Mouse (Mus musculus) cerebellum, adult 2 months (tissue): ENCODE measurements at regions not wholly inside any gene's neighbourhood (a gene's known extent, or its start where the extent isn't known, plus 50 kb on each side); places are given as distances from the start of the nearest gene placed in this dataset.
A peak's percentile ranks its signal among the peaks of the same experiment; 100 is the strongest.
"Not testable (repeated sequence)": the region's sequence is repeated elsewhere in the genome, so short reads cannot be mapped to it uniquely, and the experiment has no call there.

Experiments
- DNase-seq, 2 experiments: peaks; one replicate each; pipeline ENCODE4 v3.0.0; 2021
- H3K27ac ChIP-seq: fragments of 200-500 bp; 2 replicates; pipeline ENCODE4 v1.5.1; 2012; ENCODE audit warnings: low read length, control low read depth, inconsistent platforms; ENCODE audit not compliant: insufficient read depth
- H3K27me3 ChIP-seq: fragments of 200-500 bp; 2 replicates; pipeline ENCODE4 v1.6.1; 2012; ENCODE audit warnings: inconsistent platforms, mild to moderate bottlenecking, low read length, moderate library complexity; ENCODE audit not compliant: control insufficient read depth, insufficient read depth
- H3K4me1 ChIP-seq: fragments of 200-500 bp; 2 replicates; pipeline ENCODE4 v1.6.1; 2011; ENCODE audit warnings: low read length; ENCODE audit not compliant: control insufficient read depth, insufficient read depth
- H3K4me3 ChIP-seq: fragments of 200-500 bp; replicated peaks from 2 replicates; pipeline ENCODE3; 2011; ENCODE audit warnings: mild to moderate bottlenecking, low read depth, low read length, control low read depth; ENCODE audit not compliant: insufficient read depth
- CTCF ChIP-seq: fragments of 200-500 bp; IDR thresholded peaks from 2 replicates; pipeline ENCODE4 v1.5.1; 2011; ENCODE audit warnings: low read depth, mild to moderate bottlenecking, control low read depth, low read length, moderate library complexity, borderline replicate concordance; ENCODE audit not compliant: insufficient read depth
- POLR2A ChIP-seq: fragments of 200-500 bp; IDR thresholded peaks from 2 replicates; pipeline ENCODE4 v1.6.1; 2011; ENCODE audit warnings: low read length, control low read depth, borderline replicate concordance; ENCODE audit not compliant: insufficient read depth
- WGBS: fragments of 180-500 bp; shearing (Covaris S2); methylation state at CpG from one replicate; pipeline ENCODE4 v1.1.7; 2018; 5-methylcytosine and 5-hydroxymethylcytosine counted together

DNA sequence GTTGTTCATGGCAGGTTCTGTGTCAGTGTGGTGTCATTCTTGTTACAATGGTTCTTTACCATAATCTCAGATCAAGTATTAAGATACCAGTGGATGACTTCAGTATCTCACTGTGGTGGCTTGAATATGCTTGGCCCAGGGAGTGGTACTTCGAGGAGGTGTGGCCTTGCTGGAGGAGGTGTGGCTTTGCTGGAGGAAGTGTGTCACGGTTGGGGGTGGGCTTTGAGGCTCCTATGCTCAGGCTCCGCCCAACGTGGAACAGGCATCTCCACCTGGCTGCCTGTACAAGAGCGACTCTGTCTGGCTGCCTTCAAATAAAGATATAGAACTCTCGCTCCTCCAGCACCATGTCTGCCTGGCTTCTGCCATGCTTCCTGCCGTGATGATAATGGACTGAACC, 63.6 kb downstream of the Cd2 start:
- Histone ChIP-seq H3K4me3 (no peak overlapping the region), H3K4me1 (no peaks in the 10 kb centered on the region), H3K27me3 (no peaks in the 10 kb centered on the region), H3K27ac (no peak overlapping the region)
- DNase-seq: no peak
- 80% methylated on average over 7 of the region's 7 CpGs for WGBS
- TF ChIP-seq POLR2A: no peak
- no peak for TF ChIP-seq CTCF

DNA sequence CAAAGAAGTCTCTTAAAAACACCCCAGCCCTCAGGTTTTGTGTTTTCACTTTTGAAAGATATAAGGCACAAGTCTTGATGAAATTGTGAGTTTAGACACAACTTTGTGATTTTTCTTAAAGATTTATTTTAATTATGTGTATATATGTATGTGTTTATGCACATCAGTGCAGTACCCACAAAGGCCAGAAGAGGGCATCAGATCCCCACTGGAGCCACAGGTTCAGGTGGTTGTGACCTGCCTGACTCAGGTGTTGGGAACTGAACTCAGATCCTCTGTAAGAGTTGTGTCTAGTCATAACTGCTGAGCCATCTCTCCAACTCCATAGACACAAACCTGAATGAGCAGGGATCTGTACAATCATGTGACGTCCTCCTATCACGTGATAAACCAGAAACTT, 67.8 kb downstream of the Cd2 start:
- H3K4me1 ChIP-seq: no peaks in the 10 kb centered on the region
- no peaks in the 10 kb centered on the region for H3K27me3 ChIP-seq
- WGBS: 92% methylated on average over 2 of the region's 2 CpGs
- TF ChIP-seq CTCF (no peak), POLR2A (no peak)
- DNase-seq: no peak
- no peak overlapping the region for H3K27ac ChIP-seq
- no peak overlapping the region for H3K4me3 ChIP-seq

DNA sequence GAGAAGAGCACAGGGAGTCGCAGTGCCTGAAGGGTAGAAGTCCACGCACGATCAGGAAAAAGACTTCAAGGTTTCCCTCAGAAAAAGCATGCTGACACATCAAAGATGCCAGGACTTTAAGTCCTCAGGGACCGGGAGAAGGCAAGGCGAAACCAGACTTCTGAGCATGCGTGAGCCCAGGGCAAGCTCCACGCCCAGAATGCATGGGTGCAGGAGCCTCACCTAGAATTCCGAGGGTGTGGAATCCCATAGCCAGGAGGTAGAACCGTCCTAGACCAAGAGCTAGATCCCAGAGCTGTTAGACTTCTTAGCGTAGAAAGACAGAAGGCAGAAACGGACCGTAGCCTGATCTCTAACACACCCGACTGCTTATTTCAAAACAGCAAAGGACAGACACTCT, 71.0 kb downstream of the Cd2 start:
- Histone ChIP-seq H3K27me3 (no peaks in the 10 kb centered on the region), H3K4me1 (peaks cover 6% of the 10 kb centered on the region; the same call in 1 of the 2 replicates), H3K4me3 (no peak overlapping the region), H3K27ac (no peak overlapping the region)
- no peak for DNase-seq
- WGBS: 91% methylated on average over 13 of the region's 13 CpGs
- TF ChIP-seq POLR2A (no peak), CTCF (no peak)

DNA sequence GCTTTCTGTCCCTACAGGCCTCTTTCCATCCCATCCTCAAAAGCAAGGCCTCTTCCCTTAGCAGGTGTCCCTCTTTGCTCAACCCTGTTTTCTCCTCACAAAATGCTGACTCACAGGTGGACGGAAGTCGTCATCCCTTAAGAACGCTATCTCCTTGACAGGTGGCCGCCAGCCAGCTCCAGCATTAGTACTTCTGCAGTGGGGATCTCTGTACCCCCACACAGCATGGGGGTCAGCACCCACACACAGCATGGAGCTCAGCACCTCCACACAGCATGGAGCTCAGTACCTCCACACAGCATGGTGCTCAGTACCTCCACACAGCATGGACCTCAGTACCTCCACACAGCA, 74.6 kb downstream of the Cd2 start:
- 20% methylated on average over 4 of the region's 4 CpGs for WGBS
- no peaks in the 10 kb centered on the region for H3K27me3 ChIP-seq
- H3K27ac ChIP-seq: no peak overlapping the region
- no peak overlapping the region for H3K4me3 ChIP-seq
- TF ChIP-seq CTCF (no peak), POLR2A (no peak)
- DNase-seq: no peak
- peaks cover 6% of the 10 kb centered on the region; the same call in 1 of the 2 replicates for H3K4me1 ChIP-seq

DNA sequence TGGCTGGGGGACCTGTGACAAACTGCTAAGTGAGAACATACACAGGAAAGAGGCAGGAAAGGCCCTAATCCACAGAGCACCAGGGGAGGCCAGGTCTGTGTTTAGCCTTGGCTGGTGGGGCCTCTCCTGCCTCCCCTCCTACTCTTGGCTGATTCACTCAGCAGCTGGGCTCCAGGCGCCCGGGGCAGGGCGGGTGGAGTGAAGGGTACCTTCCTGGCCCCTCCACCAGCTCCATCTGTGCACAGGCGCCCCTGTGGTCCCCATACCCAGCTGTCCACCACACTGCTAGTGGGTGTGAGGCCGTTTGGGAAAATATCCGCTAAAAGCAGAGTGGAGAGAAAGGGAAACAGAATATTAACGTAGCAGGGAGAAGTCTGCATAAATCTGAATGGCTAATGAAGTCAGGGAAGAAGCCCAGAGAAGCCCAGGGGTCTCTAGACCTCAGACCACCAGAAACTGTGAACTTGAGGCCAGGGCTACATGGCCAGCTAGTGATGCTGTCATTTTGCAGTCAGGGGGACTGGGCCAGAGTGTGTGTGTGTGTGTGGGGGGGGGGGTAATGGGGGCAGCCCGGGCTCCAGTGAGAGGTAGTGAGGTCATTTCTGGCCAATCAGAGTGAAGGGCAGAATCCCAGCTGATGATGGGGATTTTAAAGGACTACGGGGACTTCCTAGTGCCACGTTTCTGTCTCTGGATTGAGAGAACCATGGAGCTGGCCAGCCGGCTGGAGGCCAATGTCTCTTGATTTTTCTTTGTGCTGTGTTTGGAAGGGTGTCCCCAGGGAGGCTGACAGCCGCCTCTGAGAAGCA, 75.1 kb downstream of the Cd2 start:
- Histone ChIP-seq H3K27ac (no peak overlapping the region), H3K27me3 (no peaks in the 10 kb centered on the region), H3K4me1 (peaks cover 6% of the 10 kb centered on the region; the same call in 1 of the 2 replicates), H3K4me3 (no peak overlapping the region)
- DNase-seq: peak in 1 of 2 experiments; percentile 8
- TF ChIP-seq CTCF (no peak), POLR2A (no peak)
- 21% methylated on average over 12 of the region's 12 CpGs for WGBS

DNA sequence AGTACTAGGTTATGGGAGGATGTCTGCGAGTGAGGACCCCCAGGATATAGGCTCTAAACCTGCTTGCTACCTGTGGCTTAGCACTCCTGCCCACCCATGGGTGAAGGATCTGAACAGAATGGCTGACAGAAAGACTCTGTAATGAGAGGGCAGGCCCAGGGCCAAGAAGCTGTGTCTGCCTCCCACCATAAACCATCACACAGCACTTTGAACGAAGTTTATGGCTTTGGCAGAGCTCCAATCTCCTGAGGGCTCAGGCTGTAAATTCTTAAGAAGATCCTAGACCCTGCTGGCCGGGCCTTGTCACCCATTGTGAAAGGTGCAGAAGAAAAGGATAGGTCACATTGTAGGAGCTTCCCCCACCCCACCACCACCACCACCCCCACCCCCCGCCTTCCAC, 75.8 kb downstream of the Cd2 start:
- no peak overlapping the region for H3K4me3 ChIP-seq
- H3K27me3 ChIP-seq: no peaks in the 10 kb centered on the region
- H3K27ac ChIP-seq: no peak overlapping the region
- H3K4me1 ChIP-seq: peaks cover 6% of the 10 kb centered on the region; the same call in 1 of the 2 replicates
- WGBS: 49% methylated on average over 4 of the region's 4 CpGs
- DNase-seq: no peak
- TF ChIP-seq POLR2A (no peak), CTCF (no peak)

DNA sequence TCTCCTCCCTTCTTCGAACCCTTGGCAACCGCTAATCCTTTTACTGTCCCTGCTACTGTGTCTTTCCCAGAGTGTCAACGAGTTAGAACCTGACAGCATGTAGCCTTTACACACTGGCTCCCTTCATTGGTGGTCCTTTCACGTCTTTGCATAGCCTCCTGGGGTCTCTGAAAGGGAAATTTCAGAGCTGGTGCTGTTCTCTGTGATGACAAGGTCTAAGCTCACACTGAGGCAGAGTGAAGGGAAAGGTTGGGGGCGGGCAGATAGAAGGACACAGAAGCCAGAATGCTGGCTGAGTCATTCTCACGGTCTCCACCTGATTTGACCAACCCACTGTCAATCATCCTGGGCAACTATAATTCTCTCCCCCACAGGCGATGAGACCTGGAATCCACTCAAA, 78.2 kb downstream of the Cd2 start:
- H3K4me3 ChIP-seq: no peak overlapping the region
- peaks cover 6% of the 10 kb centered on the region; the same call in 1 of the 2 replicates for H3K4me1 ChIP-seq
- H3K27ac ChIP-seq: no peak overlapping the region
- no peak for TF ChIP-seq POLR2A
- TF ChIP-seq CTCF: no peak
- H3K27me3 ChIP-seq: no peaks in the 10 kb centered on the region
- 50% methylated on average over 7 of the region's 7 CpGs for WGBS
- DNase-seq: no peak

DNA sequence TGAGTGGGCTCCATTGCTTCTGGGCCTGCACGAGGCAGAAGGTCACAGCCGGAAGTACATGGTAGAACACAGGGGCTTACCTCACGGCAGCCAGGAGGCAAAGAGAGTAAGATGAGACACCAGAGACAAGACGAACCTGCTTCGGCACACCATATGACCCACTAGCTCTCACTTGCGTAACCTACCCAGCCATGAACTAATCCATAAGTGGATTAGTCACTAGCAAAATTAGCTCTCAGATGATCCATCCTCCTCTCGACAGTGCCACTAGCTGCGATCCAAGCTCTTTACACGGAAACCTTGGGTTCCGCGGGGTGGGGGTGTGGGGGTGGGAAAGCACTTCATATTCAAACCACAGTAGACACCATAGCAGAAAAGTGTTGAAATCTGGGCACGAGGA, 79.0 kb downstream of the Cd2 start:
- peaks cover 6% of the 10 kb centered on the region; the same call in 1 of the 2 replicates for H3K4me1 ChIP-seq
- TF ChIP-seq CTCF: no peak
- 88% methylated on average over 12 of the region's 12 CpGs for WGBS
- H3K27me3 ChIP-seq: no peaks in the 10 kb centered on the region
- DNase-seq: no peak
- H3K4me3 ChIP-seq: no peak overlapping the region
- no peak overlapping the region for H3K27ac ChIP-seq

DNA sequence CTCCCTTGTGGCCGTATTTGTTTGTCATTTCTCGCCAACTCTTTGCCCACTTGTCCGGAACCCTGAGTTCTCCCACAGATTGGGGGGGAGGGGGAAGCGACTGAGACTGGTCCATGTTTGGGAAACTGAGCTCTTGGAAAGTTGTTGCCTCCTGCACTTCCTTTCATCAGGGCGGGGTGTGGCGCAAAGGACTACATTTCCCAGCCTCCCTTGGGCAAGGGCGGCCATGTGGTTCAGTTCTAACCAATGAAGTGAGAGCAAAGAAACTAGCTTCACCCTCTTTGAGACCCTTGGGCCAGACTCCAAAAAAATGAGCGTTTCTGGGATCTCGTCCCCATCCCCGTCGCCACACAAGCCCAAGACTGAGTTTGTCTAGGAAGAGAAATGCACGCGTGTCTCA, 81.6 kb downstream of the Cd2 start:
- DNase-seq: peak in 1 of 2 experiments; percentile 17
- not testable (repeated sequence) for H3K4me3 ChIP-seq, H3K4me1 ChIP-seq, H3K27ac ChIP-seq, H3K27me3 ChIP-seq
- WGBS: 95% methylated on average over 13 of the region's 13 CpGs
